Mouse (Mus musculus): ENCODE results near the gene Rhox2h. TPM values are rescaled to one million over a fixed set of nuclear protein-coding genes. Genes with fewer than 3 reads are reported as not detected.
"Not testable (repeated sequence)": the region's sequence is repeated elsewhere in the genome, so short reads cannot be mapped to it uniquely, and the experiment has no call there.

The Rhox2h gene
- polyA plus RNA-seq (2015; fragmentation: Nextera tagmentation; extraction: Ambion mirVana), result not detected in 2 replicates

DNA sequence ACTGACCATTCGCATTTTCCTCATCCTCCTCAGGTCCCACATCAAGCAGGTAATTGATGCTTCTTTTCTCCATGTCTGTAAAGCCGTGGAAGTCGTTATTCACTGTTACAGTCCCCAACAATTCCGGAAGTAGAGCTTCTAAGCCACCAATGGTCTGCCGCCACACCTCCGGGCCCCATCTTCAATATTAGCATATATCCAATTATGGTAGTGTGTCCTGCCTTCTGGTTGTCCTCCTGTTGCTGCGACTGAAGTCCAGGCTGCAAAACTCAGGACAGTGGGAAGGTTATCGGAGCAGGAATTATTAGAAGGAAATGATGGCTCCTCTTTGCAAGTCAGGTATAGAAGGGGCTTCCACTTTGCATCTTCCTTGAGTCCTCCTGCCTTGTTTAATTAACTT is at the start of gene Rhox2h:
Rhox2h (minus strand) TSS at position 101 of the 400 bp plus-strand sequence.
- 89% methylated on average over 8 of the region's 8 CpGs for WGBS
- not testable (repeated sequence) for H3K4me3 ChIP-seq (ENCODE audit: low read length)

DNA sequence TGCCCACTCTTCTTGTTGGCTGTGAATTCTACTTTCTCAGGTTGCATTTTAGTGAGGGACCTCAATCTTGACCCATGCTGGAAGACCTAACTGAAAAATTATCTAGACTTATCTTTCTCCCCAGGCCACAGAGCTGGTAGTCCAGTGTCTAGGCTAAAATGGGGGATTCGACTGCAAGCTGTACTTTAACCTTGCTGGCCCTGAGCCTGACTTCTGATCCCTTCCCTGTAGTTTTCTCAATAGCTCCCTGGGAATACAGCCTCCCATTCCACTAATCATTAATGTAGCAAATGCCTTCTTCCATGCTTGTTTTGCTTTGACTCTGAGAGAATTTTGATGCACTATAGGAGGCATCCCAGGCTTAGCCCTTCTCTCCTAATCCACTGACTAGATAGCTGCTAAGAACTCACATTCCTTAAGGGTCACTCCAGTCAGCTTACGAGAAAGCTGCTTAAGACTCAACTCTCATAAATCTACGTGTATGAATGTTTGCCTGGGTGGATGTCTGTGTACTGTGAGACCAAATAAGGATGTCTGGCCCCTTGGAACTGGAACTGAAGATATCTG is 28.8 kb upstream of the Rhox2h start:
- no peaks in the 10 kb centered on the region for H3K36me3 ChIP-seq (ENCODE audit: control insufficient read depth, insufficient read depth, low read length)
- no peak for ATAC-seq
- 64% methylated on average over 3 of the region's 3 CpGs for WGBS

More for the DNA sequence above, at the start of gene Rhox2h:
- not testable (repeated sequence) for H3K9ac ChIP-seq (ENCODE audit: low read depth, low read length); ATAC-seq; H3K4me1 ChIP-seq (ENCODE audit: control insufficient read depth, insufficient read depth, low read depth, low read length); H3K27ac ChIP-seq (ENCODE audit: low read depth, low read length); H3K27me3 ChIP-seq (replicated peaks; ENCODE audit: control insufficient read depth, insufficient read depth, low read length); H3K4me2 ChIP-seq (ENCODE audit: low read length); H3K9me3 ChIP-seq (ENCODE audit: control insufficient read depth, low read length); H3K36me3 ChIP-seq (ENCODE audit: control insufficient read depth, insufficient read depth, low read length)

DNA sequence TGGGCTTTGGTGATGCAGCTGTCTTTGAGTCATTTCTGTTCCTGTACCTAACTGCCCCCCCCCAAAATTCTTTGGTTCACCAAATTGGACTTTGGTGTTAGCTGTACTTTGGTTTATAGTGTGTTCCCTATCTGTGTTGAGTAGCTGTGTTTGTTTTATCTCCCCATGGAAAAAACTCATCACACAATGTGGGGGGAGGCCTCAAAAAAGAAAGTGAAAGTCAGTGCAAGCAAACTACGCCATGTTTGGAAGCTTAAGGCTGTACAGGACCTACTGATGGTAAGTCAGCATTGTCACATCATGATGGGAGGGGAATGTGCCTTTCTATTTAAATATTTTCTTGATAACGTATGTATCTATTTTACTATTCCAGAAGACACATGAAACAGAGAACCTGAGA is 19.2 kb upstream of the Rhox2h start:
- H3K9me3 ChIP-seq (ENCODE audit: control insufficient read depth, low read length), result no peaks in the 10 kb centered on the region
- H3K27ac ChIP-seq (ENCODE audit: low read depth, low read length), result no peak overlapping the region
- H3K4me3 ChIP-seq (ENCODE audit: low read length), result no peak overlapping the region
- no peaks in the 10 kb centered on the region for H3K36me3 ChIP-seq (ENCODE audit: control insufficient read depth, insufficient read depth, low read length)
- no peaks in the 10 kb centered on the region for H3K4me1 ChIP-seq (ENCODE audit: control insufficient read depth, insufficient read depth, low read depth, low read length)
- no peak for ATAC-seq
- no peak overlapping the region for H3K9ac ChIP-seq (ENCODE audit: low read depth, low read length)
- 74% methylated on average over 2 of the region's 2 CpGs for WGBS
- H3K4me2 ChIP-seq (ENCODE audit: low read length), result no peak overlapping the region
- no peaks in the 10 kb centered on the region for H3K27me3 ChIP-seq (replicated peaks; ENCODE audit: control insufficient read depth, insufficient read depth, low read length)

More for the DNA sequence above, 28.8 kb upstream of the Rhox2h start:
- Histone ChIP-seq H3K9me3 (ENCODE audit: control insufficient read depth, low read length) (0 out of 2 replicates have a peak, but pooled peaks cover 2% of the 10 kb centered on the region), H3K9ac (ENCODE audit: low read depth, low read length) (no peak overlapping the region), H3K27ac (ENCODE audit: low read depth, low read length) (no peak overlapping the region), H3K4me1 (ENCODE audit: control insufficient read depth, insufficient read depth, low read depth, low read length) (no peaks in the 10 kb centered on the region), H3K4me3 (ENCODE audit: low read length) (no peak overlapping the region), H3K4me2 (ENCODE audit: low read length) (no peak overlapping the region), H3K27me3 (replicated peaks; ENCODE audit: control insufficient read depth, insufficient read depth, low read length) (no peaks in the 10 kb centered on the region)

DNA sequence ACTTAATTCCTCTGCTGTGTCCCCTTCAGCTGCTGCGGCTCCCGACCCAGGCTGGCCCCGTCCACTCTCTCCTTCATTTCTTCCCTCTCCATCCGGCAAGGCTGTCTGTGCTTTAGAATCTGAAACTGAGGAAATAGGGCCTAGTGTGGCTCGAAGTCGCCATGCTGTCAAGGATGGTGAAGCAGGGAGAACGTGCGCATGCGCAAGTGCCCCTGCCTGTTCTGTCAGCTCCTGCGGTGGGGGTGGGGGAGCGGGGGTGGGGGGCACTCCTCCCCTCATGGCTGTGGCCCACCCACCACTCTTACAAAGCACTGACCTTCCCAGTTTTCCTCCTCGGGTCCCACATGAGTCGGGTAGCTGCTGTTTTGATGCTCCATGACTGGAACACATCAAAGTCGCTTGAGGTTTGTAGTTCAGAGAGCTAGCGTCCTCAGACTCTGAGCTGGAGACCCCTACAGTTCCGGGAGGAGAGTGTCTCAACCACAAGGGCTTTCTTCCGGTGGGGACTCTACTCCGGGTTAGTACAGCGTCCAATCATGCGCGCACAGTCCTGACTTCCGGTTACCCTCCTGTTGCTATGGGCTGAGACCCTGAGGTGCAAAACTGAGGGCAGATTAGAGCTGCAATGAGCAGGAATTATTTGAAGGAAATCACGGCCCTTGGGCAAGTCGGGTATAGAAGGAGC is 10.1 kb upstream of the Rhox2h start:
- H3K4me3 ChIP-seq (ENCODE audit: low read length), result no peak overlapping the region
- H3K4me1 ChIP-seq (ENCODE audit: control insufficient read depth, insufficient read depth, low read depth, low read length), result no peaks in the 10 kb centered on the region
- no peaks in the 10 kb centered on the region for H3K9me3 ChIP-seq (ENCODE audit: control insufficient read depth, low read length)
- 89% methylated on average over 24 of the region's 24 CpGs for WGBS
- H3K36me3 ChIP-seq (ENCODE audit: control insufficient read depth, insufficient read depth, low read length), result no peaks in the 10 kb centered on the region
- no peak overlapping the region for H3K4me2 ChIP-seq (ENCODE audit: low read length)
- no peaks in the 10 kb centered on the region for H3K27me3 ChIP-seq (replicated peaks; ENCODE audit: control insufficient read depth, insufficient read depth, low read length)
- no peak overlapping the region for H3K9ac ChIP-seq (ENCODE audit: low read depth, low read length)
- ATAC-seq, result no peak
- H3K27ac ChIP-seq (ENCODE audit: low read depth, low read length), result no peak overlapping the region

DNA sequence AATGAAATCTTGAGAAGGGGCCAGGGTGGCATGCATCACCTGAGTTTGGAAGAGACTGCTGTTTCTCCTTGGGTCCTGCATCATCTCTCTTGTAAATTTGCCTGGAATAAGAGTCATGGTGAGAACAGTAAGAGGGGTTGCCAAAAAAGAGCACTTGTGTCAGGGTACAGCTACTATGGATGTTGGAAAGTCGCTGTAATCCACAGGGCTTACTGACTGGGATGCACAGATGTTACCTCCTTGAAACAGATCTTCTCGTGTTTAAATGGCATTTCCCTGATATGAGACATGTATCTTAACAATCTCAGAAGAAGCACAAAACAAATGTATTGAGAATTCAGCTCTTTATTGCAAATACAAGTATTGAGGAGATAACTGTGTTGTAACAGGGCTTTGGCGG is 4.4 kb downstream of the Rhox2h start, which contains the start of gene Rhox3h:
Rhox3h (minus strand) TSS at position 101 of the 400 bp plus-strand sequence.
- H3K4me1 ChIP-seq (ENCODE audit: control insufficient read depth, insufficient read depth, low read depth, low read length); H3K27ac ChIP-seq (ENCODE audit: low read depth, low read length); H3K27me3 ChIP-seq (replicated peaks; ENCODE audit: control insufficient read depth, insufficient read depth, low read length); H3K9ac ChIP-seq (ENCODE audit: low read depth, low read length); H3K4me2 ChIP-seq (ENCODE audit: low read length); H3K9me3 ChIP-seq (ENCODE audit: control insufficient read depth, low read length); H3K36me3 ChIP-seq (ENCODE audit: control insufficient read depth, insufficient read depth, low read length); ATAC-seq; H3K4me3 ChIP-seq (ENCODE audit: low read length): not testable (repeated sequence)
- 80% methylated on average over 1 of the region's 3 CpGs for WGBS

DNA sequence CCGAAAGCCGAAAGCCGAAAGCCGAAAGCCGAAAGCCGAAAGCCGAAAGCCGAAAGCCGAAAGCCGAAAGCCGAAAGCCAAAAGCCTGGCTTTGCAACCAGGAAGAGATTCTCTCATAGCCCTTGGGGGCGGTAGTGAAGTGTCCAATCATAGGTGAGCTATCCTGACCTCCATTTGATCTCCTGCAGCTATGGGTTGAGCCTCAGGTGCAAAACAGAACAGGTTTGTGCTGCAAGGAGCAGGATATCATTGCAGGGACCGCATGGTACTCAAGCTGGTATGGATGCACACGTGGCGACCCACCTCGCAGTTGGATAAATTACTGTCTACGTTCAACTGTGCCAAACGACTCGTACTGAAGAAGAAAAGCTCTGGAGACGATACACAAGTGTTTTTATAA is 21.9 kb downstream of the Rhox2h start, which contains the start of gene Rhox4g:
Rhox4g (minus strand) TSS at position 101 of the 400 bp plus-strand sequence.
- not testable (repeated sequence) for H3K36me3 ChIP-seq (ENCODE audit: control insufficient read depth, insufficient read depth, low read length); H3K27ac ChIP-seq (ENCODE audit: low read depth, low read length); H3K27me3 ChIP-seq (replicated peaks; ENCODE audit: control insufficient read depth, insufficient read depth, low read length); H3K4me2 ChIP-seq (ENCODE audit: low read length); H3K4me3 ChIP-seq (ENCODE audit: low read length); H3K9me3 ChIP-seq (ENCODE audit: control insufficient read depth, low read length); H3K4me1 ChIP-seq (ENCODE audit: control insufficient read depth, insufficient read depth, low read depth, low read length); H3K9ac ChIP-seq (ENCODE audit: low read depth, low read length); ATAC-seq
- 91% methylated on average over 16 of the region's 20 CpGs for WGBS

DNA sequence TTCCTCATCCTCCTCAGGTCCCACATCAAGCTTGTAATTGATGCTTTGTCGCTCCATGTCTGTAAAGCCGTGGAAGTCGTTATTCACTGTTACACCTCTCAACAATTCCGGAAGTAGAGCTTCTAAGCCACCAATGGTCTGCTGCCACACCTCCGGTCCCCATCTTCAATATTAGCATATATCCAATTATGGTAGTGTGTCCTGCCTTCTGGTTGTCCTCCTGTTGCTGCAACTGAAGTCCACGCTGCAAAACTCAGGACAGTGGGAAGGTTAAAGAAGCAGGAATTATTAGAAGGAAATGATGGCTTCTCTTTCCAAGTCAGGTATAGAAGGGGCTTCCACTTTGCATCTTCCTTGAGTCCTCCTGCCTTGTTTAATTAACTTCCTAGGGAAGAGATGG is 29.7 kb downstream of the Rhox2h start, which contains the start of gene Rhox2g:
Rhox2g (minus strand) TSS at position 101 of the 400 bp plus-strand sequence.
- H3K4me2 ChIP-seq (ENCODE audit: low read length); H3K4me1 ChIP-seq (ENCODE audit: control insufficient read depth, insufficient read depth, low read depth, low read length); H3K9me3 ChIP-seq (ENCODE audit: control insufficient read depth, low read length); H3K36me3 ChIP-seq (ENCODE audit: control insufficient read depth, insufficient read depth, low read length); H3K27ac ChIP-seq (ENCODE audit: low read depth, low read length); ATAC-seq; H3K27me3 ChIP-seq (replicated peaks; ENCODE audit: control insufficient read depth, insufficient read depth, low read length); H3K9ac ChIP-seq (ENCODE audit: low read depth, low read length); H3K4me3 ChIP-seq (ENCODE audit: low read length): not testable (repeated sequence)
- WGBS, result 95% methylated on average over 6 of the region's 6 CpGs

DNA sequence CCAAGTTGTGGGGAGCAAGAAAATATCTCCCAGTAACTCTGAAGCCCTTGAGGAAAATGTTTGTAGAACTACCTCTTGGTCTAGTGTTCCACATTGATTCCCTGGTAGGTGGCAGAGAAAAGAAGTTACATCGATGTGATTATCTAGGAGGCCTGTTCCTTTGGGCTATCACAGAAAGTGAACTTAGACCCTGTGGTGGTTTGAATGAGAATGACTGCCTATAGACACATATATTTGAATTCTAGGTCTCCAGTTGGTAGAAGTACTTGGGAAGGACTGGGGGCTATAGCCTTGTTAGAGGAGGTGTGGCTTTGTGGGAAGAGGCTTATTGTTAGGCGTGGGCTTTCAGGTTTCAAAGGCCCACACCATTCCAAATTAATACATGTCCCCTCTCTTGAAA is 44.6 kb downstream of the Rhox2h start, which contains the start of gene Rhox3g:
Rhox3g (minus strand) TSS at position 101 of the 400 bp plus-strand sequence.
- not testable (repeated sequence) for H3K4me1 ChIP-seq (ENCODE audit: control insufficient read depth, insufficient read depth, low read depth, low read length); H3K4me3 ChIP-seq (ENCODE audit: low read length); ATAC-seq; H3K9ac ChIP-seq (ENCODE audit: low read depth, low read length); H3K27me3 ChIP-seq (replicated peaks; ENCODE audit: control insufficient read depth, insufficient read depth, low read length); H3K36me3 ChIP-seq (ENCODE audit: control insufficient read depth, insufficient read depth, low read length); H3K27ac ChIP-seq (ENCODE audit: low read depth, low read length); H3K9me3 ChIP-seq (ENCODE audit: control insufficient read depth, low read length); H3K4me2 ChIP-seq (ENCODE audit: low read length)
- 92% methylated on average over 2 of the region's 2 CpGs for WGBS
